Mouse (Mus musculus) liver, adult 2 months (tissue): ENCODE measurements around the gene 4933427D14Rik. TPM values are rescaled to one million over a fixed set of nuclear protein-coding genes. Genes with fewer than 3 reads are reported as not detected.

ENCODE experiments used
- DNase-seq: peaks from one replicate; pipeline ENCODE4 v3.0.0-alpha.2; 2011; ENCODE audit warnings: low read depth, low spot score; ENCODE audit errors: extremely low read depth
- H3K27ac ChIP-seq: fragments of 200-500 bp; replicated peaks from 2 replicates; pipeline ENCODE4 v1.5.1; 2012; ENCODE audit warnings: low read depth, mild to moderate bottlenecking, control low read depth, inconsistent platforms, low read length; ENCODE audit not compliant: insufficient read depth
- H3K27me3 ChIP-seq: fragments of 200-500 bp; 2 replicates; pipeline ENCODE4 v1.6.1; 2012; ENCODE audit warnings: mild to moderate bottlenecking, moderate library complexity, low read length, inconsistent platforms; ENCODE audit not compliant: control insufficient read depth, insufficient read depth
- H3K36me3 ChIP-seq: fragments of 200-500 bp; 2 replicates; pipeline ENCODE4 v1.6.1; 2012; ENCODE audit warnings: low read length, inconsistent platforms; ENCODE audit not compliant: control insufficient read depth, insufficient read depth
- H3K4me1 ChIP-seq: fragments of 200-500 bp; 2 replicates; pipeline ENCODE4 v1.6.1; 2011; ENCODE audit warnings: low read length; ENCODE audit not compliant: control insufficient read depth, insufficient read depth
- H3K4me3 ChIP-seq: fragments of 200-500 bp; 2 replicates; pipeline ENCODE4 v1.5.1; 2011; ENCODE audit warnings: low read depth, mild to moderate bottlenecking, control low read depth, low read length, moderate library complexity; ENCODE audit not compliant: insufficient read depth
- H3K79me2 ChIP-seq: fragments of 200-500 bp; 2 replicates; pipeline ENCODE4 v1.6.1; 2012; ENCODE audit warnings: inconsistent platforms, mild to moderate bottlenecking, low read length, moderate library complexity; ENCODE audit not compliant: control insufficient read depth, insufficient read depth
- H3K9ac ChIP-seq: fragments of 200-500 bp; 2 replicates; pipeline ENCODE4 v1.6.1; 2012; ENCODE audit warnings: low read depth, mild to moderate bottlenecking, control low read depth, inconsistent platforms, low read length
- CTCF ChIP-seq: fragments of 200-500 bp; IDR thresholded peaks from 2 replicates; pipeline ENCODE4 v1.5.1; 2011; ENCODE audit warnings: low read depth, low read length, control low read depth
- POLR2A ChIP-seq: fragments of 200-500 bp; IDR thresholded peaks from 2 replicates; pipeline ENCODE4 v1.6.1; 2011; ENCODE audit warnings: low read length, control low read depth; ENCODE audit not compliant: insufficient read depth; ENCODE audit errors: extremely low read depth
- WGBS: fragments of 180-500 bp; shearing (Covaris S2); methylation state at CpG from one replicate; pipeline ENCODE4 v1.1.7; 2018; 5-methylcytosine and 5-hydroxymethylcytosine counted together
- polyA plus RNA-seq: library from polyadenylated mRNA; depleted of rRNA; stranded (reverse); fragments of >200 nt; gene quantifications from 2 replicates; pipeline ENCODE4 v1.2.3, GENCODE M21; 2012
- total RNA-seq: library from RNA; depleted of rRNA; stranded (reverse); fragments of >200 nt; gene quantifications from 2 replicates; pipeline ENCODE4 v1.2.3, GENCODE M21; 2014

The 4933427D14Rik gene
- total and polyA plus RNA-seq, 2 experiments = 1.7 to 2.2 TPM

DNA sequence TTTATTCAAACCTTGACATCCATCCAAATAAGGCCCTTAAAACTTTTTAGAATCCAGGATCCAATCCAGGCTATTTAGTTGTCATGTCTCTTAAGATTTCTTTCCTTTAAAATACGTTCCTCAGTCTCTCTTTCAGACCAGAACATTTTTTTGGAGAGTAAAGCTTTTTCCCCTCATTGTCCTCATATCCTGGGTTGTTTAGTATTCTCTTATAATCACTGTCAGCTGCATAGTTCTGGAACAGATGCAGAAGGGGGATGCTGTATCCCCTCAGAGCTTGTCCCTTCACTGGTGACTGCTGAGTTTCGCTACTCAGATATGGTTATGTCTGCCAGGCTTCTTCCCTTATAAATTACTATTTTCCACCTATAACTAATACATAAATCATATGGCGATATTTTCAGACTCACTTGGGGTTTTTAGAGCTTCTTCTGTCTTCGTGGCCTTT lies 51.3 kb downstream of the 4933427D14Rik start:
- DNase-seq = no peak
- Histone ChIP-seq H3K4me1 (no peaks in the 10 kb centered on the region), H3K36me3 (peaks cover 11% of the 10 kb centered on the region), H3K27ac (no peak overlapping the region), H3K27me3 (no peaks in the 10 kb centered on the region), H3K79me2 (no peaks in the 10 kb centered on the region), H3K9ac (no peak overlapping the region), H3K4me3 (no peak overlapping the region)
- WGBS = 96% methylated on average over 4 of the region's 4 CpGs
- TF ChIP-seq CTCF (no peak), POLR2A (no peak)

DNA sequence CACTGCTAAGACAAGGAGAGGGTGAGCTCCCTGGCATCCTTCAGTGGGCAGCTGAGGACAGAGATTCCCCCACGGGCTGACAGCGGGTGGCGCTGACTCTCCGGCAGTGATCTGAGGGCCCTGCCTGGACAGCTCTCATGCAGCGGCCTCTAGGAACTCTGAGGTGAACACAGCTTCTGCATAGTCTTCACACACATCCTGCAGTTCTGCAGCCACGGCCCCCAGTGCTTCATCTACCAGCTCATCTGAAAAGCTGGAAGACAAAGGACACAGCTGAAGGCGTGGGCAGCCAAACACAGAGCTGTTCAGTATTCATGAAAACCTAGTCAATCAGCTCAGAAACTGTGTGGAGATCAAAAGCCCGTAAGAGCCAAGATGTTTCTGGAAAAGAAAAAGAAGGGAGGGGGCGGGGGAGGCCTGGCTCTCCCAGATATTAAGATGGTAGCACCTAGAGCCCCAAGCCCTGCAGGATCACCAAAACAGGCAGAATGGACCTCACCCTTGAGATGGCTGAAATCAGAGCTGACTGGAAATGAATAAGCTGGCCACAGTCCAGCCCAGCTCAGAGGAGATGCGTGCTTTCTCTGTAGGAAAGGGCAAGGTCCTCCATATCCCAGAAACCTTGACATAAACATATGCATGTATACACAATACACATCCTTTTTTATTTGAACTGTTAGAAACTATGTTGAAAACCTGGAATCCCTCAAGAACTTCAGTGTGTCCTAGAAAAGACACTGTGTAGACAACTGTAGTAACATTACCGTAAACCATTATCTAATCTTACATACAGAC lies 51.9 kb downstream of the 4933427D14Rik start:
- H3K27me3 ChIP-seq = no peaks in the 10 kb centered on the region
- no peaks in the 10 kb centered on the region for H3K79me2 ChIP-seq
- peaks cover 10% of the 10 kb centered on the region for H3K36me3 ChIP-seq
- TF ChIP-seq POLR2A (no peak), CTCF (no peak)
- no peak for DNase-seq
- H3K9ac ChIP-seq = no peak overlapping the region
- H3K4me1 ChIP-seq = no peaks in the 10 kb centered on the region
- H3K27ac ChIP-seq = no peak overlapping the region
- no peak overlapping the region for H3K4me3 ChIP-seq
- 92% methylated on average over 11 of the region's 11 CpGs for WGBS

DNA sequence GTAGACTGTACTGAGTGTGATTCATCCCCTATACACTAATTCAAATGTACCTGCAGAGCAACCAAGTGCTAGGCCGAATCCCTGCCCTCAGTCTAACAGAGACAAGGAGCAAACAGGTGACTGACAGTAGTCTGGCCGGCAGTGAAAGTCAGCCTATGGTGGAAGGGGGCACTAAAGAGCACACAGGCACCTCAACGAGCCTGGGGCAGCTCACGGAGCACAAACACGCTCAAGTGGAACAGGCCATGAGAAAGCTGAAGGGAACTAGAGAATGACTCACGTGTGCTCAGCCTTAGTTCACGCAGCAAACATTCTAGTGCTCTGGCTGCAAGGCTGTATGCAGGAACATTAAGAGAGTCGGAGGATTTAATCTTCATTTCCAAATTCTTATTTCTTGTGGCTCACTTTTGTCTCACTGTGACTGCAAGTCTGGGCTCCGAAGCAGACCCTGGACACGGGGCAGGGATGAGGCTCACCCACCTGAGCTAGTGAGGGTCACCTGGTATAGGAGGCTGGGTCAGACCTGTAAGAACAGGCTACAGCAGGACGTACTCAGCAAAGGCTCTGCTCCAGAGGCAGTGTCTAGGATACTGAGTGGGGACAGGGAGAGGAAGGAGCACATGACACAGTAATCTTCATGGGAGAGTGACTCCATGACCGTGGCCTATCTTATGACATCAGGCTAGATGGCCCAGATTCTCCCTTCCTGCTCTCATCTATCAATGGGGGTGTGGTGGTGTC lies 54.0 kb downstream of the 4933427D14Rik start:
- TF ChIP-seq POLR2A = no peak
- TF ChIP-seq CTCF = no peak
- Histone ChIP-seq H3K27ac (no peak overlapping the region), H3K9ac (no peak overlapping the region), H3K27me3 (no peaks in the 10 kb centered on the region), H3K36me3 (peaks cover 5% of the 10 kb centered on the region; the same call in 1 of the 2 replicates), H3K4me3 (no peak overlapping the region), H3K4me1 (no peaks in the 10 kb centered on the region), H3K79me2 (no peaks in the 10 kb centered on the region)
- DNase-seq = no peak
- 79% methylated on average over 12 of the region's 12 CpGs for WGBS

DNA sequence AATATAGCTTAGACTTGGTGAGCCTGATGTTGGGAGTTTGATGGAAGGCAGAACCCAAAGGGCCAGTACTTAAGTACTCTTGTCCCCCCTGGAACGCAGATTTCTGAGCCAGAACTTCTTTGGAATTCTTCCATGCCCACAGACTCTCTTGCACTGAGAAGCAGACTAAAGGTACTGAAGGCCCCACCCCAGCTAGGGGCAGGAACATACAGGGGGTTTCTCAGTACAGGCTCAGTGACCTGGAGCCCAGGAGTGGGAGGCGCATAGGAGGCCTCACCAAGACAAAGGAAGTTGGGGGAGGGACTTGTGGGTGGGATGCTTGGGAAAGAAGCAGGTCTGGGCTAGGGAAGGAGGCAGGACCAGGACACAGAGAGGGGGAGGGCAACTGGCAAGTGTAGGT lies 56.1 kb downstream of the 4933427D14Rik start:
- no peak overlapping the region for H3K4me3 ChIP-seq
- H3K27ac ChIP-seq = no peak overlapping the region
- TF ChIP-seq CTCF (no peak), POLR2A (no peak)
- H3K9ac ChIP-seq = no peak overlapping the region
- H3K36me3 ChIP-seq = peaks cover 5% of the 10 kb centered on the region; the same call in 1 of the 2 replicates
- no peaks in the 10 kb centered on the region for H3K4me1 ChIP-seq
- no peaks in the 10 kb centered on the region for H3K79me2 ChIP-seq
- DNase-seq = no peak
- WGBS = 90% methylated on average over 2 of the region's 2 CpGs
- H3K27me3 ChIP-seq = no peaks in the 10 kb centered on the region

DNA sequence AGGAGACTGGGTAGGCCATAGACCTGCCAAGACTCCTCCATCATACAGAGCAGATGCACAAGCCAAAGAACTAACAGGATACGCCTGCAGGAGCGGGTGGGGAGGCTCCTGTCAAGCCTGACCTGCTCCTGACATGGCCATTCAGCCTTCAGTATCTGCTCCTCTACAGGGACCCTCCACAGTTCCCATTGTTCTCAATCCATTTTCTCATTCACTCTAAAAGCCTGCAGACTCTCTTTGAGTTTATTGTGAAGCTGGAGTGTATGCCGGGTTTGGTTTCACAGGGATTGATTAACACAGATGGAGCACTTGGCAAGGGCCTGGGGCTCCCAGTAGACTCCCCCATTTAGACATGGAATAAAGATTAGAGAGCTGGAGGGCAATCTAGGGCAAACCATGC lies 59.3 kb downstream of the 4933427D14Rik start:
- TF ChIP-seq POLR2A (no peak), CTCF (no peak)
- Histone ChIP-seq H3K79me2 (no peaks in the 10 kb centered on the region), H3K4me1 (no peaks in the 10 kb centered on the region), H3K9ac (no peak overlapping the region), H3K36me3 (no peaks in the 10 kb centered on the region), H3K4me3 (no peak overlapping the region), H3K27ac (no peak overlapping the region), H3K27me3 (no peaks in the 10 kb centered on the region)
- 73% methylated on average over 3 of the region's 3 CpGs for WGBS
- DNase-seq = no peak

DNA sequence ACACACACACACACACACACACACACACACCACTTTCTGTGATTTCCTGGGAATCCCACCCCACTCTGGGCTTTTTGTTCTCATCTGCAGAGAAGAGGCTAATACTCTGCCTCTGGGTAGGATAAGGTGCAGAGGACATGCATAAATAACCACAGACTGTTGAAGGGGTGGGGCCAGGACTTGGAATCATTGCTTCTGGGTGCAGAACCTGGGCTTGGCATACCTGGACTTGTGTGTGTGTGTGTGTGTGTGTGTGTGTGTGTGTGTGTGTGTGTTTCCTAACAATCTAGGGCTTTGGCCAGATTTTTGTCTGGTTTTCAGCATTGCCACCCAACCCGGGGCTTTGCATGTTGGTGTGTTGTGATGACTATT lies 61.4 kb downstream of the 4933427D14Rik start:
- no peak overlapping the region for H3K9ac ChIP-seq
- 95% methylated on average over 1 of the region's 1 CpGs for WGBS
- DNase-seq = no peak
- no peak overlapping the region for H3K27ac ChIP-seq
- H3K79me2 ChIP-seq = no peaks in the 10 kb centered on the region
- H3K36me3 ChIP-seq = no peaks in the 10 kb centered on the region
- TF ChIP-seq POLR2A = no peak
- no peak for TF ChIP-seq CTCF
- no peak overlapping the region for H3K4me3 ChIP-seq
- H3K4me1 ChIP-seq = no peaks in the 10 kb centered on the region
- H3K27me3 ChIP-seq = no peaks in the 10 kb centered on the region
